Mouse (Mus musculus) ovary, postnatal 10 days (tissue): ENCODE measurements at regions not wholly inside any gene's neighbourhood (a gene's known extent, or its start where the extent isn't known, plus 50 kb on each side); places are given as distances from the start of the nearest gene placed in this dataset.

ENCODE experiments used
- DNase-seq: peaks from one replicate; pipeline ENCODE4 v3.0.0; 2022; ENCODE audit warnings: low spot score

GRCm38 (mm10) chr9:33790617-33791016 is 695.1 kb upstream of the Kirrel3 start:
- DNase-seq, result no peak

- no peak for DNase-seq
These were observed 685.4 kb upstream of the Kirrel3 start for GRCm38 (mm10) chr9:33800250-33800649.

GRCm38 (mm10) chr9:33800763-33801162 is 684.9 kb upstream of the Kirrel3 start:
- no peak for DNase-seq

- no peak for DNase-seq
These were observed 670.8 kb upstream of the Kirrel3 start for GRCm38 (mm10) chr9:33814739-33815368.

GRCm38 (mm10) chr9:33822574-33823394 is 662.9 kb upstream of the Kirrel3 start:
- no peak for DNase-seq

GRCm38 (mm10) chr9:33826116-33826515 is 659.6 kb upstream of the Kirrel3 start:
- no peak for DNase-seq

- no peak for DNase-seq
These were observed 658.3 kb upstream of the Kirrel3 start for GRCm38 (mm10) chr9:33827409-33827808.

GRCm38 (mm10) chr9:33837666-33838380 is 647.9 kb upstream of the Kirrel3 start:
- no peak for DNase-seq

GRCm38 (mm10) chr9:33849623-33850022 is 636.1 kb upstream of the Kirrel3 start:
- DNase-seq, result no peak

GRCm38 (mm10) chr9:33850024-33850423 is 635.7 kb upstream of the Kirrel3 start:
- no peak for DNase-seq

- DNase-seq, result no peak
These were observed 634.7 kb upstream of the Kirrel3 start for GRCm38 (mm10) chr9:33850993-33851392.

GRCm38 (mm10) chr9:33856169-33856568 is 629.5 kb upstream of the Kirrel3 start:
- DNase-seq, result no peak

GRCm38 (mm10) chr9:33858511-33858910 is 627.2 kb upstream of the Kirrel3 start:
- no peak for DNase-seq

GRCm38 (mm10) chr9:33868666-33869065 is 617.0 kb upstream of the Kirrel3 start:
- DNase-seq, result no peak

GRCm38 (mm10) chr9:33887279-33887678 is 598.4 kb upstream of the Kirrel3 start:
- DNase-seq, result no peak

- no peak for DNase-seq
These were observed 593.7 kb upstream of the Kirrel3 start for GRCm38 (mm10) chr9:33892001-33892400.

- no peak for DNase-seq
These were observed 584.2 kb upstream of the Kirrel3 start for GRCm38 (mm10) chr9:33901313-33902076.

GRCm38 (mm10) chr9:33903991-33904570 is 581.6 kb upstream of the Kirrel3 start:
- DNase-seq, result no peak

GRCm38 (mm10) chr9:33914919-33915318 is 570.8 kb upstream of the Kirrel3 start:
- no peak for DNase-seq

GRCm38 (mm10) chr9:33915349-33916056 is 570.2 kb upstream of the Kirrel3 start:
- DNase-seq, result no peak

- DNase-seq, result no peak
These were observed 555.4 kb upstream of the Kirrel3 start for GRCm38 (mm10) chr9:33930286-33930685.
